Mouse (Mus musculus) hematopoietic stem cell, adult 5-6 weeks (primary cell): Measurements from ENCODE around the gene Mov10. TPM values are rescaled to one million over a fixed set of nuclear protein-coding genes. Genes with fewer than 3 reads are reported as not detected.

Experiments used
- ATAC-seq, 2 experiments: fragments of 125-278 bp in 1 of 2; replicated peaks in 1 of 2; 2 replicates each; pipeline ENCODE4 v1.8.0; 2016 to 2017; ENCODE audit warnings: inconsistent platforms in 2 of 2, mild to moderate bottlenecking in 2 of 2, moderate number of reproducible peaks in 2 of 2, low read depth in 1 of 2, moderate TSS enrichment in 1 of 2; ENCODE audit not compliant: low FRiP score in 2 of 2, poor library complexity in 2 of 2, severe bottlenecking in 2 of 2, insufficient read depth in 1 of 2, low TSS enrichment in 1 of 2
- total RNA-seq: library from RNA; stranded (forward); fragments of 172-1452, 232-1000 nt; gene quantifications from 2 replicates; pipeline ENCODE4 v1.2.3, GENCODE M21; 2017

Mov10 gene
- total RNA-seq, 1 experiment from 2014 or later = 9.6 TPM

GRCm38 (mm10) chr3:104789822-104790221 lies 28.5 kb downstream of the Mov10 start:
- no peak for ATAC-seq

- no peak for ATAC-seq
These were observed 29.1 kb downstream of the Mov10 start for GRCm38 (mm10) chr3:104789312-104789605.

- peak; percentile 52 to 53 for ATAC-seq
These were observed 29.6 kb downstream of the Mov10 start for GRCm38 (mm10) chr3:104788561-104789311.

- ATAC-seq = no peak
These were observed 30.3 kb downstream of the Mov10 start, which contains the start of gene Rhoc for GRCm38 (mm10) chr3:104788075-104788474. Rhoc (plus strand) TSS chr3:104788375.

GRCm38 (mm10) chr3:104785284-104785683 lies 33.1 kb downstream of the Mov10 start:
- ATAC-seq = no peak

- no peak for ATAC-seq
These were observed 34.3 kb downstream of the Mov10 start for GRCm38 (mm10) chr3:104783971-104784500.

GRCm38 (mm10) chr3:104782061-104782681 lies 36.2 kb downstream of the Mov10 start:
- no peak for ATAC-seq

- ATAC-seq = 0 out of 4 replicates have a peak, but pooled peaks of 1 of the 2 experiments have one; percentile 16
These were observed 36.9 kb downstream of the Mov10 start, which contains the start of gene Fam19a3 for GRCm38 (mm10) chr3:104781471-104781903. Fam19a3 (minus strand) TSS chr3:104781840.

GRCm38 (mm10) chr3:104780561-104781420 lies 37.6 kb downstream of the Mov10 start, which contains the start of gene Ppm1j:
Ppm1j (plus strand) TSS chr3:104781056.
- peak in 1 of 2 experiments; percentile 32; a peak in 1 of 4 replicates for ATAC-seq

GRCm38 (mm10) chr3:104779949-104780348 lies 38.4 kb downstream of the Mov10 start:
- ATAC-seq = peak in 1 of 2 experiments; percentile 28; a peak in 1 of 4 replicates

GRCm38 (mm10) chr3:104777342-104777741 lies 41.0 kb downstream of the Mov10 start:
- ATAC-seq = peak; percentile 25 to 34; a peak in 1 of 4 replicates

- no peak for ATAC-seq
These were observed 45.1 kb downstream of the Mov10 start for GRCm38 (mm10) chr3:104773301-104773700.

GRCm38 (mm10) chr3:104771460-104771859 lies 46.9 kb downstream of the Mov10 start:
- no peak for ATAC-seq

GRCm38 (mm10) chr3:104770918-104771317 lies 47.4 kb downstream of the Mov10 start:
- no peak for ATAC-seq

GRCm38 (mm10) chr3:104770035-104770434 lies 48.3 kb downstream of the Mov10 start:
- peak in 1 of 2 experiments; percentile 42; a peak in 2 of 4 replicates for ATAC-seq

GRCm38 (mm10) chr3:104769135-104769534 lies 49.2 kb downstream of the Mov10 start:
- no peak for ATAC-seq

GRCm38 (mm10) chr3:104767716-104768115 lies 50.6 kb downstream of the Mov10 start:
- ATAC-seq = no peak
